Mouse (Mus musculus) liver (tissue): Measurements from ENCODE around the gene Sec24c.
"Not testable (repeated sequence)": the region's sequence is repeated elsewhere in the genome, so short reads cannot be mapped to it uniquely, and the experiment has no call there.

ENCODE experiments used
- DNase-seq: peaks from one replicate; pipeline ENCODE4 v3.0.0-alpha.2; 2020; ENCODE audit warnings: mixed read lengths

Gene Sec24c

GRCm38 (mm10) chr14:20674064-20674833, at the start of gene Sec24c:
Gene Sec24c, plus strand, starts transcription at chr14:20674308.
- peak; percentile 99 for DNase-seq

GRCm38 (mm10) chr14:20626447-20626846, 47.7 kb upstream of the Sec24c start:
- DNase-seq, result no peak

- DNase-seq, result no peak
Measured at GRCm38 (mm10) chr14:20626971-20627370, 47.1 kb upstream of the Sec24c start.

- no peak for DNase-seq
Measured at GRCm38 (mm10) chr14:20631253-20631652, 42.9 kb upstream of the Sec24c start.

GRCm38 (mm10) chr14:20635546-20635945, 38.6 kb upstream of the Sec24c start:
- no peak for DNase-seq

GRCm38 (mm10) chr14:20636968-20637367, 37.1 kb upstream of the Sec24c start:
- not testable (repeated sequence) for DNase-seq

GRCm38 (mm10) chr14:20637818-20638574, 36.1 kb upstream of the Sec24c start:
- DNase-seq, result no peak

GRCm38 (mm10) chr14:20638702-20639101, 35.4 kb upstream of the Sec24c start:
- no peak for DNase-seq

GRCm38 (mm10) chr14:20639918-20640619, 34.0 kb upstream of the Sec24c start:
- peak; percentile 28 for DNase-seq

- DNase-seq, result peak; percentile 99
Measured at GRCm38 (mm10) chr14:20640644-20641437, 33.3 kb upstream of the Sec24c start, which contains the start of gene Usp54. Gene Usp54, minus strand, starts transcription at chr14:20641063.

- no peak for DNase-seq
Measured at GRCm38 (mm10) chr14:20641438-20641875, 32.7 kb upstream of the Sec24c start.

- DNase-seq, result no peak
Measured at GRCm38 (mm10) chr14:20645547-20645946, 28.6 kb upstream of the Sec24c start.

GRCm38 (mm10) chr14:20646381-20646780, 27.7 kb upstream of the Sec24c start:
- no peak for DNase-seq

GRCm38 (mm10) chr14:20651000-20651399, 23.1 kb upstream of the Sec24c start:
- DNase-seq, result no peak

GRCm38 (mm10) chr14:20651722-20652256, 22.3 kb upstream of the Sec24c start:
- no peak for DNase-seq

GRCm38 (mm10) chr14:20654690-20655421, 19.3 kb upstream of the Sec24c start:
- DNase-seq, result no peak

GRCm38 (mm10) chr14:20655731-20656130, 18.4 kb upstream of the Sec24c start:
- no peak for DNase-seq

- no peak for DNase-seq
Measured at GRCm38 (mm10) chr14:20656361-20656760, 17.7 kb upstream of the Sec24c start, which contains the start of gene Myoz1. Gene Myoz1, minus strand, starts transcription at chr14:20656540.

GRCm38 (mm10) chr14:20658326-20658725, 15.8 kb upstream of the Sec24c start:
- DNase-seq, result no peak

- DNase-seq, result no peak
Measured at GRCm38 (mm10) chr14:20658902-20659301, 15.2 kb upstream of the Sec24c start.

GRCm38 (mm10) chr14:20659687-20660086, 14.4 kb upstream of the Sec24c start:
- DNase-seq, result no peak
